Mouse (Mus musculus): ENCODE data around the gene Alk. TPM values are rescaled to one million over a fixed set of nuclear protein-coding genes. Genes with fewer than 3 reads are reported as not detected.
A peak's percentile ranks its signal among the peaks of the same experiment; 100 is the strongest.

The Alk gene
- polyA plus RNA-seq, 1 experiment from 2014 or later: 0.09 TPM

DNA sequence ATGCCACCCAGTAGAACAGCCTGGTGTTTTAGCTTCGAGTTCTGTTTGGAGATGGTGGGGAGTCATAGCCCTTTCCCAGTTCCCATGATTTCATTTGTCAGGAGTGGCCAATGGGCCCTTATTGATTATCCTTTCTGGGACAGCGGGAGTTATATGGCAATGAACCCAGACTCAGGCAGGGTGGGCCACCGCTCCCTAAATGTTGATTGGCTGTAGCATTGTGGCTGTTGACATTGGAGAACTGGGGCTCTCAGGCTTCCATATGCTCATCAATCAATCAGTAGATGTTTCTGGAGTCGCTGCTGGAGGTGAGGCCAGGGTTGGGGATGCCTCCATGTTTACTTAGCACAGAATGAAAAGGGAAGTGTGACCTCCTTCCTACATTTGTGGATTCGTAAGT lies 655.7 kb downstream of the Alk start:
- H3K4me3 ChIP-seq: no peak overlapping the region
- 86% methylated on average over 5 of the region's 5 CpGs for WGBS
- peaks cover 9% of the 10 kb centered on the region; the same call in 1 of the 2 replicates for H3K27me3 ChIP-seq (ENCODE audit: poor library complexity, severe bottlenecking)

DNA sequence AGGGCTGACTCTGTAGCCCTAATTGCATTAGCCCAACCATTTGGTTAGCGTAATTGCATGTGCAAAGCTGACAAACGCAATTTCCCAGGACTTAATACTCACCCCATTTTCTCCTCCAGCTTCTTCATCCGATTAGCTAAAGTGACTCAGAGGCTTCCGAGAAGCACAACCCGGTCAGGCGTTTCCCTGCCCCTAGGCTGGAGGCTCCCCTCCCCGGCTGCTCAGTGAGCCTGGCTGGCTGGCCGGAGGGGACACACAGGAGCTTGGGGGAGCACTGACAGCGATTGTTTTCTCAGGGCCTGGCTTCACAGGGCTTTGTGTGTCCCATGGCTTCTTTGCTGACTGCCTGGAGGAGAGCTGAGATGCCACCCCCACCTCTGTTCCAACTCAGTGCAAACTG lies 657.0 kb downstream of the Alk start:
- H3K4me3 ChIP-seq: peak overlapping the region; percentile 12; the same call in 1 of the 2 replicates
- H3K36me3 ChIP-seq (replicated peaks): no peaks in the 10 kb centered on the region
- H3K27ac ChIP-seq: peak overlapping the region; percentile 51
- WGBS: 3% methylated on average over 9 of the region's 9 CpGs
- peaks cover 9% of the 10 kb centered on the region; the same call in 1 of the 2 replicates for H3K27me3 ChIP-seq (ENCODE audit: poor library complexity, severe bottlenecking)
- H3K9me3 ChIP-seq: no peaks in the 10 kb centered on the region
- DNase-seq (ENCODE audit: extremely low spot score, low spot score): peak; percentile 21
- peaks cover 17% of the 10 kb centered on the region for H3K4me1 ChIP-seq

More for the DNA sequence above, 655.7 kb downstream of the Alk start:
- no peak for DNase-seq (ENCODE audit: extremely low spot score, low spot score)
- no peaks in the 10 kb centered on the region for H3K36me3 ChIP-seq (replicated peaks)
- H3K27ac ChIP-seq: no peak overlapping the region
- no peaks in the 10 kb centered on the region for H3K9me3 ChIP-seq
- H3K4me1 ChIP-seq: peaks cover 17% of the 10 kb centered on the region

DNA sequence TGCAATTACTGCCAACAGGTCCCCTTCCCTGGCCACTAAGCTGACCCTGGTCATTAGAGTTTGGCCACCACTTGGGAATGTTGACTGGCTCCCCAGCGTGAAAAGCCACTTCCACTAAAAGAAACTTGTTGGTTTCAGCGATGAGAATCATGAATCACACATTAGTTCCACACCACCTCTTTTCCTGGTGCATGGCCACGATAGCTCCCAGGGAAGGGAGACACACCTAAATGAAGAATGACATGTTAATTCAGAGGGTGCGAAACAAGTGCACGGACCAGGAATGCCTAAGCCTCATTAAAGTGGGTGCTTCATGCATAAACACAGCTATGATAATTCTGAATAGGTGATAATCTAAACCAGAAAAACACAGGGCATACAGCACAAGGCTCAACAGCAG lies 660.4 kb downstream of the Alk start:
- 84% methylated on average over 5 of the region's 5 CpGs for WGBS
- Histone ChIP-seq H3K4me1 (peaks cover 23% of the 10 kb centered on the region), H3K36me3 (replicated peaks) (no peaks in the 10 kb centered on the region), H3K4me3 (no peak overlapping the region), H3K27me3 (ENCODE audit: poor library complexity, severe bottlenecking) (peaks cover 9% of the 10 kb centered on the region; the same call in 1 of the 2 replicates), H3K27ac (no peak overlapping the region), H3K9me3 (no peaks in the 10 kb centered on the region)
- no peak for DNase-seq (ENCODE audit: extremely low spot score, low spot score)

- H3K4me1 ChIP-seq: peaks cover 10% of the 10 kb centered on the region
- H3K4me3 ChIP-seq: no peak overlapping the region
- H3K36me3 ChIP-seq (replicated peaks): no peaks in the 10 kb centered on the region
- no peaks in the 10 kb centered on the region for H3K27me3 ChIP-seq (ENCODE audit: poor library complexity, severe bottlenecking)
- no peaks in the 10 kb centered on the region for H3K9me3 ChIP-seq
- DNase-seq (ENCODE audit: extremely low spot score, low spot score): no peak
- no peak overlapping the region for H3K27ac ChIP-seq
Observed at GRCm38 (mm10) chr17:71942052-71942451, 662.4 kb downstream of the Alk start.

DNA sequence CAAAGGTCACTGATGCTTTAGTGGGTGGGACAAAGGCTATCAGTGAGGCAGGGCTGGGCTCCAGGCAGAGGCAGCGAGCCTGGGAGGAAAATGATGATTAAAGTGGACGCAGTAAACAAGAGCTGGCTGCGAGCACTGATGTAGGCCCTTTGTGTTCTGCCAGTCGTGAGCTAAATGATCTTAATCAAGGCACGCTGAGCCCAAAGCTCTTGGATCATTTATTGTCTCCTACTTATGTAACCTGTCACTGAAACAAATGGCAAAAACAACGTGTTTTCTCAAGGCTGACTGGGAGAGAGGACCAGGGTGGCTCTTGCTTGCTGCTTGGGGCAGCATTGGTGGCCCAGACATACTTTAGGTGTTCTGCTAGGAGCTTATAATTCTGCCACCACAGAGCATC lies 663.0 kb downstream of the Alk start:
- H3K27ac ChIP-seq: 0 out of 2 replicates have a peak overlapping the region, but pooled peaks have one; percentile 16
- 34% methylated on average over 6 of the region's 6 CpGs for WGBS

GRCm38 (mm10) chr17:71936681-71937080 lies 667.7 kb downstream of the Alk start:
- Histone ChIP-seq H3K27me3 (ENCODE audit: poor library complexity, severe bottlenecking) (no peaks in the 10 kb centered on the region), H3K4me1 (peaks cover 11% of the 10 kb centered on the region), H3K9me3 (no peaks in the 10 kb centered on the region), H3K4me3 (no peak overlapping the region), H3K36me3 (replicated peaks) (no peaks in the 10 kb centered on the region), H3K27ac (no peak overlapping the region)
- no peak for DNase-seq (ENCODE audit: extremely low spot score, low spot score)

More for the DNA sequence above, 663.0 kb downstream of the Alk start:
- Histone ChIP-seq H3K36me3 (replicated peaks) (no peaks in the 10 kb centered on the region), H3K4me1 (peaks cover 9% of the 10 kb centered on the region), H3K9me3 (no peaks in the 10 kb centered on the region), H3K4me3 (no peak overlapping the region), H3K27me3 (ENCODE audit: poor library complexity, severe bottlenecking) (no peaks in the 10 kb centered on the region)
- no peak for DNase-seq (ENCODE audit: extremely low spot score, low spot score)

- no peak for DNase-seq (ENCODE audit: extremely low spot score, low spot score)
- 94% methylated on average over 10 of the region's 10 CpGs for WGBS
- no peak overlapping the region for H3K4me3 ChIP-seq
- H3K27me3 ChIP-seq (ENCODE audit: poor library complexity, severe bottlenecking): no peaks in the 10 kb centered on the region
- H3K36me3 ChIP-seq (replicated peaks): no peaks in the 10 kb centered on the region
- 0 out of 2 replicates have a peak, but pooled peaks cover 3% of the 10 kb centered on the region for H3K4me1 ChIP-seq
- H3K9me3 ChIP-seq: no peaks in the 10 kb centered on the region
- no peak overlapping the region for H3K27ac ChIP-seq
Observed at GRCm38 (mm10) chr17:71935837-71936236, 668.6 kb downstream of the Alk start.

- H3K4me1 ChIP-seq: 0 out of 2 replicates have a peak, but pooled peaks cover 3% of the 10 kb centered on the region
- no peaks in the 10 kb centered on the region for H3K27me3 ChIP-seq (ENCODE audit: poor library complexity, severe bottlenecking)
- no peak for DNase-seq (ENCODE audit: extremely low spot score, low spot score)
- no peaks in the 10 kb centered on the region for H3K9me3 ChIP-seq
- H3K4me3 ChIP-seq: no peak overlapping the region
- no peak overlapping the region for H3K27ac ChIP-seq
- 65% methylated on average over 3 of the region's 3 CpGs for WGBS
- H3K36me3 ChIP-seq (replicated peaks): no peaks in the 10 kb centered on the region
Observed at GRCm38 (mm10) chr17:71935336-71935735, 669.1 kb downstream of the Alk start.

DNA sequence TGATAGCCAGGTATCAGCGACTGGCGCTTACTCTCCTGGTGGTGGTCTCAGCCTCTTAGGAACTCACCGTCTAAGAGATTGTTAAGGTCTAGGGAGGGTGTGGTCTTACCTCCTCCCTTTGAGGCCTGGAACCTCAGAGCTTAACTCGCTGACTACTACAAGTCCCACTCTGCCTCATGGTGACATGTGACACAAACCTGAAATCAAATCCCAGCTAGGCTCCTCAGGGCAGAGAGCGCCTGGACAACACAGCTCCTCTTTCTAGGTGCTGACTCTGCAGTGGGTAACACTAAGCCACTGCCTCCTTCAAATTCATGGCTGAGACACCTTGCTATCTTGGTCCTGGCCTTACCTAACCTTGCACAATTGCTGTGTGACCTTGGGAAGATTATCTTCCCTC lies 689.5 kb downstream of the Alk start:
- Histone ChIP-seq H3K4me1 (peaks cover 14% of the 10 kb centered on the region), H3K27ac (no peak overlapping the region), H3K9me3 (no peaks in the 10 kb centered on the region), H3K36me3 (replicated peaks) (no peaks in the 10 kb centered on the region), H3K4me3 (no peak overlapping the region), H3K27me3 (ENCODE audit: poor library complexity, severe bottlenecking) (no peaks in the 10 kb centered on the region)
- 90% methylated on average over 5 of the region's 5 CpGs for WGBS
- DNase-seq (ENCODE audit: extremely low spot score, low spot score): no peak

GRCm38 (mm10) chr17:71914541-71914940 lies 689.9 kb downstream of the Alk start:
- H3K4me1 ChIP-seq: peaks cover 14% of the 10 kb centered on the region
- WGBS: 85% methylated on average over 3 of the region's 3 CpGs
- H3K36me3 ChIP-seq (replicated peaks): no peaks in the 10 kb centered on the region
- H3K4me3 ChIP-seq: no peak overlapping the region
- no peak for DNase-seq (ENCODE audit: extremely low spot score, low spot score)
- no peaks in the 10 kb centered on the region for H3K27me3 ChIP-seq (ENCODE audit: poor library complexity, severe bottlenecking)
- no peak overlapping the region for H3K27ac ChIP-seq
- H3K9me3 ChIP-seq: no peaks in the 10 kb centered on the region

DNA sequence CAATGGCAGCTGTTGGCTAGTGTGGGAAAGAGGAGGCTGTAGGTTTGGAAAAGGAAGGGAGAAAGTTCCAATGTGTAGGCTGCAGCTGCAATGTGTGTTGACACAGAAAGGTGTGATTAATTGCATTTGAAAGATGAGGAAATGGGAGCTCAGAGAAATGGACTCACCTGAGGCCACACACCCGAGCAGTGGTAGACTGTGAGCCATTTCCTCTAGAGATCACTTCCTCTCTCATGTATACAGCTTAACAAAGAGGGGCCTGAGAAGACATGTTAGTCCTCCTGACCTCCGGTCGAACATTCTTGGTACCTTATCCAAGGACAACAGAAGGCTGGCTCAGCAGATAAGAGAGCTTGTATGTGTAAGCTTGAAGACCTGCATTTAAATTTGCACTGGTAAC lies 691.2 kb downstream of the Alk start:
- 82% methylated on average over 3 of the region's 3 CpGs for WGBS
- DNase-seq (ENCODE audit: extremely low spot score, low spot score): no peak
- H3K4me3 ChIP-seq: no peak overlapping the region
- H3K4me1 ChIP-seq: peaks cover 14% of the 10 kb centered on the region
- no peaks in the 10 kb centered on the region for H3K36me3 ChIP-seq (replicated peaks)
- no peak overlapping the region for H3K27ac ChIP-seq
- H3K9me3 ChIP-seq: no peaks in the 10 kb centered on the region
- H3K27me3 ChIP-seq (ENCODE audit: poor library complexity, severe bottlenecking): no peaks in the 10 kb centered on the region

DNA sequence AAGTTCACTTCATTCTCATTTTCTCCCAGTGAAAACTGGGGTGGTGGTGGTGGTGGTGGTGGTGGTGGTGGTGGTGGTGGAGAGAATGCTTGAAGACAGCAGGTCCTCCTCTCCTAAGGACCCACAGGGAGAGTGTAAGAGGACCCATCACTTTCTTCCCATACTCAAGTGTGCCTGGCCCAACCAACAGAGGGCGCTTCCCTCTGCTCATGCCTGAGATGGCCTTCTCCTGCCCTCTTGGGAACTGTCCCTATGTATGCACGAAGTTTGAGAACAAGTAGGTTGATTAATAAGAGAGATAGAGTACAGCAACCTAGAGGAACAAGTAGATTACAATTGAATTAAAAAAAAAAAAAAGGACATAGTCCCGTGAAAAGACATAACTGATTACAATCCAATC lies 695.3 kb downstream of the Alk start:
- no peak overlapping the region for H3K27ac ChIP-seq
- H3K27me3 ChIP-seq (ENCODE audit: poor library complexity, severe bottlenecking): no peaks in the 10 kb centered on the region
- WGBS: 66% methylated on average over 3 of the region's 3 CpGs
- DNase-seq (ENCODE audit: extremely low spot score, low spot score): no peak
- no peak overlapping the region for H3K4me3 ChIP-seq
- H3K9me3 ChIP-seq: no peaks in the 10 kb centered on the region
- H3K4me1 ChIP-seq: peaks cover 4% of the 10 kb centered on the region; the same call in 1 of the 2 replicates
- H3K36me3 ChIP-seq (replicated peaks): no peaks in the 10 kb centered on the region

DNA sequence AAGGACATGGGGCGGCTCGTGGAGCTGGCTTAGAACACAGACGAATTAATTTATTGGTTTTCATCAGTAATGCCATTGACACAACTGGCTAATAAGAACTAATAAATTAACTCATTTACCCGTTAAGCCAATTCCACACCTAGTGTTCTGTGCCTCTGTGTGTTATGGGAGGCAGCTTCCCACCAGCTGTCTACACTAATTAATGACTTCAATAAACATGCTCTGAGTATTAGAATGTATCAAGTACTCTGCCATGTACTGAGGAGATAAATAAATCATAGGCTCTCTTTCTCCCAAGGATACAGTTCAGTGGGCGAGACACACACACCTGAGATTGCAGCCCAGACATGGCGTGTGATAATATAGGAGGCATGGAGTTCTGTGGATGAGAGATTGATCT lies 723.1 kb downstream of the Alk start:
- DNase-seq (ENCODE audit: extremely low spot score, low spot score): no peak
- no peak overlapping the region for H3K27ac ChIP-seq
- 87% methylated on average over 6 of the region's 6 CpGs for WGBS
- H3K4me3 ChIP-seq: no peak overlapping the region
- H3K9me3 ChIP-seq: no peaks in the 10 kb centered on the region
- no peaks in the 10 kb centered on the region for H3K27me3 ChIP-seq (ENCODE audit: poor library complexity, severe bottlenecking)
- no peaks in the 10 kb centered on the region for H3K36me3 ChIP-seq (replicated peaks)
- no peaks in the 10 kb centered on the region for H3K4me1 ChIP-seq

GRCm38 (mm10) chr17:71875492-71875891 lies 728.9 kb downstream of the Alk start:
- no peak for DNase-seq (ENCODE audit: extremely low spot score, low spot score)
- Histone ChIP-seq H3K27ac (no peak overlapping the region), H3K4me1 (no peaks in the 10 kb centered on the region), H3K36me3 (replicated peaks) (no peaks in the 10 kb centered on the region), H3K4me3 (no peak overlapping the region), H3K27me3 (ENCODE audit: poor library complexity, severe bottlenecking) (peaks cover 2% of the 10 kb centered on the region), H3K9me3 (no peaks in the 10 kb centered on the region)
- WGBS: 82% methylated on average over 7 of the region's 7 CpGs

Measured in forebrain, embryonic 10.5 days (tissue).